Mouse (Mus musculus): Measurements from ENCODE around the gene Cfap221. TPM values are rescaled to one million over a fixed set of nuclear protein-coding genes. Genes with fewer than 3 reads are reported as not detected.

The Cfap221 gene
- polyA plus RNA-seq (2015; fragmentation: Nextera tagmentation; extraction: Ambion mirVana) = 0.21 and 0.22 TPM in 2 replicates

- ATAC-seq (ENCODE audit: low FRiP score, low TSS enrichment) = peak; percentile 96
- Histone ChIP-seq H3K4me3 (ENCODE audit: low read length) (peak within 1 kb of the TSS; percentile 67), H3K9me3 (ENCODE audit: low read length) (no peaks in the 10 kb centered on the region), H3K36me3 (ENCODE audit: insufficient read depth, low read length) (no peaks in the 10 kb centered on the region), H3K27ac (ENCODE audit: low read length) (no peak within 1 kb of the TSS), H3K4me2 (replicated peaks; ENCODE audit: low read depth, low read length) (peak within 1 kb of the TSS; percentile 92), H3K27me3 (ENCODE audit: insufficient read depth, low read length) (no peaks in the 10 kb centered on the region), H3K9ac (replicated peaks; ENCODE audit: low read length) (peak within 1 kb of the TSS; percentile 62), H3K4me1 (ENCODE audit: insufficient read depth, low read length) (peaks cover 6% of the 10 kb centered on the region; the same call in 1 of the 2 replicates)
- WGBS = 6% methylated on average over 30 of the region's 30 CpGs
Observed at GRCm38 (mm10) chr1:119996798-119997581, at the start of gene Cfap221. Gene Cfap221, minus strand, starts transcription at chr1:119997234.

GRCm38 (mm10) chr1:120044584-120044983 is 47.5 kb upstream of the Cfap221 start:
- Histone ChIP-seq H3K9ac (replicated peaks; ENCODE audit: low read length) (no peak overlapping the region), H3K4me3 (ENCODE audit: low read length) (no peak overlapping the region), H3K9me3 (ENCODE audit: low read length) (no peaks in the 10 kb centered on the region), H3K27ac (ENCODE audit: low read length) (no peak overlapping the region), H3K36me3 (ENCODE audit: insufficient read depth, low read length) (no peaks in the 10 kb centered on the region), H3K27me3 (ENCODE audit: insufficient read depth, low read length) (no peaks in the 10 kb centered on the region), H3K4me1 (ENCODE audit: insufficient read depth, low read length) (peaks cover 2% of the 10 kb centered on the region; the same call in 1 of the 2 replicates), H3K4me2 (replicated peaks; ENCODE audit: low read depth, low read length) (no peak overlapping the region)
- WGBS = 69% methylated on average over 16 of the region's 16 CpGs
- 0 out of 2 replicates have a peak, but pooled peaks have one; percentile 39 for ATAC-seq (ENCODE audit: low FRiP score, low TSS enrichment)

- Histone ChIP-seq H3K27ac (ENCODE audit: low read length) (no peak overlapping the region), H3K9ac (replicated peaks; ENCODE audit: low read length) (no peak overlapping the region), H3K9me3 (ENCODE audit: low read length) (no peaks in the 10 kb centered on the region), H3K4me1 (ENCODE audit: insufficient read depth, low read length) (peaks cover 2% of the 10 kb centered on the region; the same call in 1 of the 2 replicates), H3K36me3 (ENCODE audit: insufficient read depth, low read length) (no peaks in the 10 kb centered on the region), H3K4me2 (replicated peaks; ENCODE audit: low read depth, low read length) (no peak overlapping the region), H3K27me3 (ENCODE audit: insufficient read depth, low read length) (no peaks in the 10 kb centered on the region), H3K4me3 (ENCODE audit: low read length) (no peak overlapping the region)
- ATAC-seq (ENCODE audit: low FRiP score, low TSS enrichment) = no peak
- WGBS = 74% methylated on average over 8 of the region's 8 CpGs
Observed at GRCm38 (mm10) chr1:120042421-120042820, 45.4 kb upstream of the Cfap221 start.

GRCm38 (mm10) chr1:120038594-120038993 is 41.6 kb upstream of the Cfap221 start:
- Histone ChIP-seq H3K4me3 (ENCODE audit: low read length) (no peak overlapping the region), H3K4me1 (ENCODE audit: insufficient read depth, low read length) (no peaks in the 10 kb centered on the region), H3K9ac (replicated peaks; ENCODE audit: low read length) (no peak overlapping the region), H3K27me3 (ENCODE audit: insufficient read depth, low read length) (no peaks in the 10 kb centered on the region), H3K36me3 (ENCODE audit: insufficient read depth, low read length) (no peaks in the 10 kb centered on the region), H3K27ac (ENCODE audit: low read length) (no peak overlapping the region), H3K4me2 (replicated peaks; ENCODE audit: low read depth, low read length) (no peak overlapping the region), H3K9me3 (ENCODE audit: low read length) (no peaks in the 10 kb centered on the region)
- WGBS = 59% methylated on average over 9 of the region's 9 CpGs
- ATAC-seq (ENCODE audit: low FRiP score, low TSS enrichment) = no peak

- no peak for ATAC-seq (ENCODE audit: low FRiP score, low TSS enrichment)
- H3K36me3 ChIP-seq (ENCODE audit: insufficient read depth, low read length) = no peaks in the 10 kb centered on the region
- WGBS = 55% methylated on average over 9 of the region's 9 CpGs
- H3K4me2 ChIP-seq (replicated peaks; ENCODE audit: low read depth, low read length) = no peak overlapping the region
- no peak overlapping the region for H3K27ac ChIP-seq (ENCODE audit: low read length)
- peaks cover 5% of the 10 kb centered on the region; the same call in 1 of the 2 replicates for H3K4me1 ChIP-seq (ENCODE audit: insufficient read depth, low read length)
- H3K27me3 ChIP-seq (ENCODE audit: insufficient read depth, low read length) = no peaks in the 10 kb centered on the region
- H3K4me3 ChIP-seq (ENCODE audit: low read length) = no peak overlapping the region
- H3K9me3 ChIP-seq (ENCODE audit: low read length) = no peaks in the 10 kb centered on the region
- no peak overlapping the region for H3K9ac ChIP-seq (replicated peaks; ENCODE audit: low read length)
Observed at GRCm38 (mm10) chr1:120037021-120037683, 40.1 kb upstream of the Cfap221 start.

- 79% methylated on average over 7 of the region's 7 CpGs for WGBS
- H3K36me3 ChIP-seq (ENCODE audit: insufficient read depth, low read length) = no peaks in the 10 kb centered on the region
- no peaks in the 10 kb centered on the region for H3K9me3 ChIP-seq (ENCODE audit: low read length)
- no peak overlapping the region for H3K27ac ChIP-seq (ENCODE audit: low read length)
- no peak for ATAC-seq (ENCODE audit: low FRiP score, low TSS enrichment)
- H3K4me2 ChIP-seq (replicated peaks; ENCODE audit: low read depth, low read length) = no peak overlapping the region
- no peak overlapping the region for H3K4me3 ChIP-seq (ENCODE audit: low read length)
- peaks cover 5% of the 10 kb centered on the region; the same call in 1 of the 2 replicates for H3K4me1 ChIP-seq (ENCODE audit: insufficient read depth, low read length)
- H3K9ac ChIP-seq (replicated peaks; ENCODE audit: low read length) = no peak overlapping the region
- H3K27me3 ChIP-seq (ENCODE audit: insufficient read depth, low read length) = no peaks in the 10 kb centered on the region
Observed at GRCm38 (mm10) chr1:120035456-120036034, 38.5 kb upstream of the Cfap221 start.

- no peaks in the 10 kb centered on the region for H3K9me3 ChIP-seq (ENCODE audit: low read length)
- ATAC-seq (ENCODE audit: low FRiP score, low TSS enrichment) = no peak
- no peak overlapping the region for H3K27ac ChIP-seq (ENCODE audit: low read length)
- no peak overlapping the region for H3K9ac ChIP-seq (replicated peaks; ENCODE audit: low read length)
- H3K4me2 ChIP-seq (replicated peaks; ENCODE audit: low read depth, low read length) = no peak overlapping the region
- H3K4me1 ChIP-seq (ENCODE audit: insufficient read depth, low read length) = peaks cover 5% of the 10 kb centered on the region; the same call in 1 of the 2 replicates
- H3K27me3 ChIP-seq (ENCODE audit: insufficient read depth, low read length) = no peaks in the 10 kb centered on the region
- no peaks in the 10 kb centered on the region for H3K36me3 ChIP-seq (ENCODE audit: insufficient read depth, low read length)
- WGBS = 43% methylated on average over 1 of the region's 1 CpGs
- H3K4me3 ChIP-seq (ENCODE audit: low read length) = no peak overlapping the region
Observed at GRCm38 (mm10) chr1:120034793-120035192, 37.8 kb upstream of the Cfap221 start.

- peaks cover 5% of the 10 kb centered on the region; the same call in 1 of the 2 replicates for H3K4me1 ChIP-seq (ENCODE audit: insufficient read depth, low read length)
- 68% methylated on average over 2 of the region's 2 CpGs for WGBS
- H3K9me3 ChIP-seq (ENCODE audit: low read length) = no peaks in the 10 kb centered on the region
- H3K4me2 ChIP-seq (replicated peaks; ENCODE audit: low read depth, low read length) = no peak overlapping the region
- ATAC-seq (ENCODE audit: low FRiP score, low TSS enrichment) = no peak; the same call in 1 of the 2 replicates
- H3K4me3 ChIP-seq (ENCODE audit: low read length) = no peak overlapping the region
- H3K36me3 ChIP-seq (ENCODE audit: insufficient read depth, low read length) = no peaks in the 10 kb centered on the region
- H3K27me3 ChIP-seq (ENCODE audit: insufficient read depth, low read length) = no peaks in the 10 kb centered on the region
- H3K27ac ChIP-seq (ENCODE audit: low read length) = no peak overlapping the region
- 0 out of 2 replicates have a peak overlapping the region, but pooled peaks have one; percentile 18 for H3K9ac ChIP-seq (replicated peaks; ENCODE audit: low read length)
Observed at GRCm38 (mm10) chr1:120033469-120033854, 36.4 kb upstream of the Cfap221 start.

- 0 out of 2 replicates have a peak overlapping the region, but pooled peaks have one; percentile 18 for H3K9ac ChIP-seq (replicated peaks; ENCODE audit: low read length)
- ATAC-seq (ENCODE audit: low FRiP score, low TSS enrichment) = peak; percentile 91
- no peaks in the 10 kb centered on the region for H3K27me3 ChIP-seq (ENCODE audit: insufficient read depth, low read length)
- H3K36me3 ChIP-seq (ENCODE audit: insufficient read depth, low read length) = no peaks in the 10 kb centered on the region
- no peak overlapping the region for H3K4me2 ChIP-seq (replicated peaks; ENCODE audit: low read depth, low read length)
- WGBS = 37% methylated on average over 10 of the region's 10 CpGs
- H3K4me3 ChIP-seq (ENCODE audit: low read length) = no peak overlapping the region
- no peak overlapping the region for H3K27ac ChIP-seq (ENCODE audit: low read length)
- peaks cover 5% of the 10 kb centered on the region; the same call in 1 of the 2 replicates for H3K4me1 ChIP-seq (ENCODE audit: insufficient read depth, low read length)
- no peaks in the 10 kb centered on the region for H3K9me3 ChIP-seq (ENCODE audit: low read length)
Observed at GRCm38 (mm10) chr1:120032804-120033468, 35.9 kb upstream of the Cfap221 start.

All from kidney, embryonic 16.5 days (tissue).